Mouse (Mus musculus): Measurements from ENCODE around the gene Kmt5b. TPM values are rescaled to one million over a fixed set of nuclear protein-coding genes. Genes with fewer than 3 reads are reported as not detected.

Gene Kmt5b
- polyA plus RNA-seq, 1 experiment from 2014 or later: 34.1 TPM

DNA sequence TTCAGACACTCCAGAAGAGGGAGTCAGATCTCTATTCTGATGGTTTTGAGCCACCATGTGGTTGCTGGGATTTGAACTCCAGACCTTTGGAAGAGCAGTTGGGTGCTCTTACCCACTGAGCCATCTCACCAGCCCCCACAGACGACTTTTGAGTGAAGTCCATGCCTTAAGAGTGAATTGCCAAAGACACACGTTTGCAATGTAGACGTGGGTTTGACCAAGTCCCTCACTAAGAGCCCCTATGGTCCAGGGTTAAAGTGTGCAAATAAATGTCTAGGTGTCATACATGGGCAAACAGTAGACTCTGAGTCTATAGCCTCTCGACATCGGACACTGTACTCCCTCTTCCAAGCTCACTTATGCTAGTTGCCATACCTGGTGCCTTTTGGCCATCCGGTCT lies 2.3 kb downstream of the Kmt5b start:
- H3K36me3 ChIP-seq: peaks cover 7% of the 10 kb centered on the region; the same call in 1 of the 2 replicates
- peak overlapping the region; percentile 100; the same call in 1 of the 2 replicates for H3K9ac ChIP-seq
- ATAC-seq (ENCODE audit: insufficient number of reproducible peaks, insufficient read depth, low FRiP score, low TSS enrichment, low read depth): no peak
- H3K4me3 ChIP-seq: peak overlapping the region; percentile 93
- no peak overlapping the region for H3K27ac ChIP-seq
- H3K9me3 ChIP-seq: no peaks in the 10 kb centered on the region
- peaks cover 17% of the 10 kb centered on the region for H3K4me1 ChIP-seq
- no peaks in the 10 kb centered on the region for H3K27me3 ChIP-seq
- 82% methylated on average over 6 of the region's 6 CpGs for WGBS
- peak overlapping the region; percentile 87 for H3K4me2 ChIP-seq

DNA sequence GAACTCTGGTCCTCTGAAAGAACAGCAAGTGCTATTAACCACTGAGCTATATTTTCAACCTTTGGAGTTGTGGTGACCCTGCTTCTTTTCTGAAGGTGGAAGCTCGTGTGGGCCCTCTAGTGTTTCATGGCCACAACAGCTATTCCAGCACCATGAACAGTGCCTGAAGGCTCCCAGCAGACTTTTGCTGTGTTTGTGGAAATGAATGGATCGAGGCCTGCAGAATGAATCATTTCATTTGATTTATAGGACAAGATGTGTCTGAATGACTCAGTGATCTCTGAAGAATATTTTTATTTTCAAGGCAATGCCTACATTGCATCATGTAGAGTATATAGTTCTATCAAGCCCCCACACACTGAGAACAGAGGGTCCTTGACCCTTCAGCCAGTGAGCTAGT lies 6.9 kb downstream of the Kmt5b start:
- no peak overlapping the region for H3K9ac ChIP-seq
- WGBS: 76% methylated on average over 2 of the region's 2 CpGs
- no peaks in the 10 kb centered on the region for H3K27me3 ChIP-seq
- H3K4me1 ChIP-seq: peaks cover 10% of the 10 kb centered on the region
- no peak overlapping the region for H3K4me3 ChIP-seq
- H3K4me2 ChIP-seq: no peak overlapping the region
- H3K9me3 ChIP-seq: no peaks in the 10 kb centered on the region
- peaks cover 7% of the 10 kb centered on the region; the same call in 1 of the 2 replicates for H3K36me3 ChIP-seq
- ATAC-seq (ENCODE audit: insufficient number of reproducible peaks, insufficient read depth, low FRiP score, low TSS enrichment, low read depth): no peak
- no peak overlapping the region for H3K27ac ChIP-seq

GRCm38 (mm10) chr19:3778713-3779112 lies 11.5 kb downstream of the Kmt5b start:
- Histone ChIP-seq H3K4me3 (no peak overlapping the region), H3K27ac (no peak overlapping the region), H3K9ac (no peak overlapping the region), H3K9me3 (no peaks in the 10 kb centered on the region), H3K27me3 (no peaks in the 10 kb centered on the region), H3K36me3 (peaks cover 22% of the 10 kb centered on the region), H3K4me1 (no peaks in the 10 kb centered on the region), H3K4me2 (no peak overlapping the region)
- no peak for ATAC-seq (ENCODE audit: insufficient number of reproducible peaks, insufficient read depth, low FRiP score, low TSS enrichment, low read depth)
- WGBS: 84% methylated on average over 8 of the region's 8 CpGs

GRCm38 (mm10) chr19:3790077-3790476 lies 22.9 kb downstream of the Kmt5b start:
- Histone ChIP-seq H3K4me2 (no peak overlapping the region), H3K27me3 (no peaks in the 10 kb centered on the region), H3K4me1 (no peaks in the 10 kb centered on the region), H3K9me3 (no peaks in the 10 kb centered on the region), H3K4me3 (no peak overlapping the region), H3K9ac (no peak overlapping the region), H3K36me3 (peaks cover 73% of the 10 kb centered on the region), H3K27ac (no peak overlapping the region)
- WGBS: 90% methylated on average over 1 of the region's 1 CpGs
- no peak for ATAC-seq (ENCODE audit: insufficient number of reproducible peaks, insufficient read depth, low FRiP score, low TSS enrichment, low read depth)

DNA sequence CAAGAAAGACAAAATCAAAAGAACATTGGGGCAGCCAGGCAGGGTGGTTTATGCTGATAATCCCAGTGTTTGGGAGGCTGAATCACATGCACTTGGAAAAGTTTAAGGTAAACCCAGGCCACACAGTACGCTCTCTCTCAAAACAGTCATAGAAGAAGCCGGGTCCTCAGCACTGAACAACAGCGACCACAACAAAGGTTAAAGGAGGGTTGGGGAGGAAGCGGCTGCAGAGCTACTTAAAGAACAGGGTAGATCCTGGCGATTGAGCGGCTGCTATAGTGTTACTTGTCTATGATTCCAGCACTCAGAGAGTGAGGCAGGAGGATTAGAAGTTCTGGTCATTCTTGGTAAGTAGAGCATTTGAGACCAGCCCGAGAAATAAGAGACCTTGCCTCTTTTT lies 38.3 kb downstream of the Kmt5b start:
- no peak for ATAC-seq (ENCODE audit: insufficient number of reproducible peaks, insufficient read depth, low FRiP score, low TSS enrichment, low read depth)
- no peak overlapping the region for H3K4me2 ChIP-seq
- H3K9me3 ChIP-seq: no peaks in the 10 kb centered on the region
- H3K27me3 ChIP-seq: no peaks in the 10 kb centered on the region
- H3K4me3 ChIP-seq: no peak overlapping the region
- H3K9ac ChIP-seq: no peak overlapping the region
- 88% methylated on average over 7 of the region's 7 CpGs for WGBS
- no peaks in the 10 kb centered on the region for H3K4me1 ChIP-seq
- H3K36me3 ChIP-seq: peaks cover 93% of the 10 kb centered on the region
- H3K27ac ChIP-seq: no peak overlapping the region

- H3K9me3 ChIP-seq: no peaks in the 10 kb centered on the region
- no peak for ATAC-seq (ENCODE audit: insufficient number of reproducible peaks, insufficient read depth, low FRiP score, low TSS enrichment, low read depth)
- no peaks in the 10 kb centered on the region for H3K27me3 ChIP-seq
- H3K27ac ChIP-seq: no peak overlapping the region
- WGBS: 91% methylated on average over 10 of the region's 10 CpGs
- peaks cover 90% of the 10 kb centered on the region for H3K36me3 ChIP-seq
- H3K4me3 ChIP-seq: no peak overlapping the region
- no peak overlapping the region for H3K4me2 ChIP-seq
- H3K9ac ChIP-seq: no peak overlapping the region
- H3K4me1 ChIP-seq: no peaks in the 10 kb centered on the region
These were observed 43.5 kb downstream of the Kmt5b start for GRCm38 (mm10) chr19:3810536-3811233.

DNA sequence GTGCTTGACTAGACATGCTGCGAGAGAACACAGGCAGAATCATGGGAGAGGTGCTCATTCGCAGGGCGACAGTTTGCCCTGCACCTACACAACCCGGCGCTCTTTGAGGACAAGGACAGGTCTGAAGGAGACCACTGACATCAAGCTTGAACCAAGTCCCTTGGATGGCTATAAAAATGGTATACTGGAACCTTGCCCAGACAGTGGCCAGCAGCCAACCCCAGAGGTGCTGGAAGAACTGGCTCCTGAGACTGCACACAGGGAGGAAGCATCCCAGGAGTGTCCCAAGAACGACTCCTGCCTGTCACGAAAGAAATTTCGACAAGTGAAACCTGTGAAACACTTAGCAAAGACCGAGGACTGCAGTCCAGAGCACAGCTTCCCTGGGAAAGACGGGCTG lies 47.2 kb downstream of the Kmt5b start:
- ATAC-seq (ENCODE audit: insufficient number of reproducible peaks, insufficient read depth, low FRiP score, low TSS enrichment, low read depth): no peak
- H3K36me3 ChIP-seq: peaks cover 69% of the 10 kb centered on the region
- H3K9ac ChIP-seq: no peak overlapping the region
- H3K4me3 ChIP-seq: no peak overlapping the region
- no peaks in the 10 kb centered on the region for H3K27me3 ChIP-seq
- no peaks in the 10 kb centered on the region for H3K4me1 ChIP-seq
- WGBS: 89% methylated on average over 10 of the region's 10 CpGs
- H3K27ac ChIP-seq: no peak overlapping the region
- no peak overlapping the region for H3K4me2 ChIP-seq
- H3K9me3 ChIP-seq: no peaks in the 10 kb centered on the region

DNA sequence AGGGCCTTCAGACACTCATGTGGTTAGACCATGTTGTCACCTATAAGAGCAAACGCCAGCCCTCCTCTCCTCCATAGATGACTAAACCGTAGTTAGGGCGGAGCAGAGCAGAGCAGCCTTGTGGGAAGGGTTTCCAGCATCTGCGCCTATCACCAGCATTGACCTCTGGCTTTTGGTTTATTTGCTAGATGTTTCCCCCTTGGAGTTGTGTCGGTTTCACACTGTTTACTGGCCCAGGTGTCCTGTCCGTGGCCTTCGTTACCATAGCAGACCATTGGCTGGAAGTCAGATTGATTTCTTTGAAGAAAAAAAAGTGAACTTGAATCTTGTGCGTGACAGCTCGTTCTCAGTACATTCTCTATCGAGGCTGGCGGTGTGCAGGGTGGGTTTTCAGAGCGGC lies 48.6 kb downstream of the Kmt5b start:
- H3K27me3 ChIP-seq: no peaks in the 10 kb centered on the region
- no peak overlapping the region for H3K9ac ChIP-seq
- WGBS: 88% methylated on average over 12 of the region's 12 CpGs
- H3K27ac ChIP-seq: no peak overlapping the region
- H3K4me1 ChIP-seq: no peaks in the 10 kb centered on the region
- no peak for ATAC-seq (ENCODE audit: insufficient number of reproducible peaks, insufficient read depth, low FRiP score, low TSS enrichment, low read depth)
- H3K4me3 ChIP-seq: no peak overlapping the region
- H3K9me3 ChIP-seq: no peaks in the 10 kb centered on the region
- peaks cover 55% of the 10 kb centered on the region for H3K36me3 ChIP-seq
- H3K4me2 ChIP-seq: no peak overlapping the region

- ATAC-seq (ENCODE audit: insufficient number of reproducible peaks, insufficient read depth, low FRiP score, low TSS enrichment, low read depth): no peak
- Histone ChIP-seq H3K27ac (no peak overlapping the region), H3K4me3 (no peak overlapping the region), H3K4me1 (no peaks in the 10 kb centered on the region), H3K4me2 (no peak overlapping the region), H3K9ac (no peak overlapping the region), H3K36me3 (peaks cover 32% of the 10 kb centered on the region), H3K27me3 (no peaks in the 10 kb centered on the region), H3K9me3 (no peaks in the 10 kb centered on the region)
- 67% methylated on average over 2 of the region's 2 CpGs for WGBS
These were observed 51.9 kb downstream of the Kmt5b start for GRCm38 (mm10) chr19:3819080-3819479.

DNA sequence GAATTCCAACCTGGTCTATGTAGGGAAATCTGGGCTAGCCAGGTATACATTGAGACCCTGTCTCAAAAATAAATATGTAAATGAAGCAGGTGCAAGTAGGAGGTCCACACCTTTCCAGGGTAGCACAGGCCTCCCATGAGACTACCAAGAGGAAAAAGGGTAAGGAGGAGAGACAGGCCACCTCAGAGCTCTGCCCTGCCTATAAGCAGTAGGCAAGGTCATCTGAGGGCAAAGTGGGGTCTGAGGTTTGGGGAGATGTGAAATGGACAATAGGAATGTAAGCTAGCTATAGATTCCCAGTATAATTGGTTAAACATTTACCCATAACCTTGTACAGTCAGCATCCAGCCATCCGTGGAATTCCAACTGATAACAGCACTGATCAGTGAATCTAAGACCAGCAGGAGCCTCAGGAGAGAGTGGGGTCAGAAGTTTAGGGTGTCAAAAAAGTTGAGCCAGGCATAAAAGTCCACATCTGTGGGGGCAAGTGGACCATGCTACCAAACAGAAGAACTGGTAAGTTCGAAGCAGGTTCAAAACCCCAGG lies 52.8 kb downstream of the Kmt5b start:
- Histone ChIP-seq H3K4me1 (no peaks in the 10 kb centered on the region), H3K4me2 (no peak overlapping the region), H3K27me3 (no peaks in the 10 kb centered on the region), H3K36me3 (peaks cover 23% of the 10 kb centered on the region), H3K9me3 (no peaks in the 10 kb centered on the region), H3K4me3 (no peak overlapping the region), H3K27ac (no peak overlapping the region), H3K9ac (no peak overlapping the region)
- 85% methylated on average over 2 of the region's 2 CpGs for WGBS
- no peak for ATAC-seq (ENCODE audit: insufficient number of reproducible peaks, insufficient read depth, low FRiP score, low TSS enrichment, low read depth)

DNA sequence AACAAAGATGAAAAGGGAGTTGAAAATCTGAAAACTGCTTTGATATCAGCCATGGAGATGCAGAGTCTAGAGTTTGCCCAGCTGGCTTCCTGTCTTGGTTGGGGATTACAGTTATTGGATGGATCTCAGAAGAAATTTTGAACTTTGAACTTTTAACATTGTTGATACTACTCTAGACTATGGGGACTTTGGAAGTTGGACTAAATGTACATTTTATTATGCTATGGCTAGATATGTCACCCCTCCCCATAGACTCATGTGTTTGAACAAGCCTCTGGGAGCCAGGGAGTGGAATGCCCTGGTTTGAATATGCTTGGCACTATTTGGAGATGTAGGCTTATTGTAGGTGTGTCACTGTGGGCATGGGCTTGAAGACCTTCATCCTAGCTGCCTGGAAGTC lies 57.8 kb downstream of the Kmt5b start:
- Histone ChIP-seq H3K27me3 (no peaks in the 10 kb centered on the region), H3K4me1 (no peaks in the 10 kb centered on the region), H3K9me3 (no peaks in the 10 kb centered on the region), H3K4me3 (no peak overlapping the region), H3K9ac (no peak overlapping the region), H3K36me3 (no peaks in the 10 kb centered on the region), H3K27ac (no peak overlapping the region), H3K4me2 (no peak overlapping the region)
- no peak for ATAC-seq (ENCODE audit: insufficient number of reproducible peaks, insufficient read depth, low FRiP score, low TSS enrichment, low read depth)

- 83% methylated on average over 3 of the region's 3 CpGs for WGBS
These were observed 62.6 kb downstream of the Kmt5b start for GRCm38 (mm10) chr19:3829863-3830262.

More at GRCm38 (mm10) chr19:3829863-3830262, 62.6 kb downstream of the Kmt5b start:
- Histone ChIP-seq H3K27me3 (no peaks in the 10 kb centered on the region), H3K4me1 (peaks cover 3% of the 10 kb centered on the region; the same call in 1 of the 2 replicates), H3K9me3 (no peaks in the 10 kb centered on the region), H3K9ac (no peak overlapping the region), H3K36me3 (no peaks in the 10 kb centered on the region), H3K27ac (no peak overlapping the region), H3K4me3 (no peak overlapping the region), H3K4me2 (no peak overlapping the region)
- no peak for ATAC-seq (ENCODE audit: insufficient number of reproducible peaks, insufficient read depth, low FRiP score, low TSS enrichment, low read depth)

Data from embryonic facial prominence, embryonic 13.5 days (tissue).